Mouse (Mus musculus) heart, postnatal 0 days (tissue): Measurements from ENCODE around the gene Hcn2.
A peak's percentile ranks its signal among the peaks of the same experiment; 100 is the strongest.

Source experiments
- CTCF ChIP-seq: IDR thresholded peaks from 2 replicates; pipeline ENCODE4 v1.5.1; 2016; ENCODE audit warnings: antibody characterized with exemption, control low read depth, low read depth
- EP300 ChIP-seq: IDR thresholded peaks from 2 replicates; pipeline ENCODE4 v1.6.1; 2016; ENCODE audit warnings: antibody characterized with exemption, low read depth

GRCm38 (mm10) chr10:79695231-79696128, 21.0 kb upstream of the Hcn2 start:
- TF ChIP-seq CTCF, result peak; percentile 97
- TF ChIP-seq EP300, result 0 out of 2 replicates have a peak, but pooled peaks have one; percentile 42
